Comparison of ENCODE assay signal across 8 mouse cellular contexts in the genomic region with DNA sequence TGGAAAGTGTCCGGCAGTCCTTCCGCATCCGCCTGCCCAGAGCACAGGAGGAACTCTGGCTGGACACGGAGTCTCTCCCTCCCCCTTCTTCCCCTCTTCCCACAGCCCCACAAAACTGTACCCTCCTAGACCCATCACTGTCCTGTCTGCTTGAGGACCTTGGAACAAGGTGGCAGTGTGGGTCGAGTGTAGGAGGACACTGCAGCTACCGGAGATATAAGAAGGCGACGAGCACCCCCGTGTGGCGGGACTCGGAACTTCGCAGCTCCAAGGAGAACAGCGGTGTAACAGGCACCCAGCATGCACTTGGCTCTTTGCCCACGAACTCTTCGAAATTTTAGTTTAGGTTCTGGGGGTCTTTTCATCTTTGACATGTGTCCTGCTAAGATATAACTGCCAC. TPM values are rescaled to one million over a fixed set of nuclear protein-coding genes. Genes with fewer than 3 reads are reported as not detected.
DNase-seq lines count a peak whose midpoint lies in the region; ATAC-seq lines count a peak whose summit lies in the region.

No protein-coding gene starts in this region.

- no peaks in the 10 kb centered on the region for H3K36me3 ChIP-seq in heart, embryonic 14.5 days (ENCODE audit: control insufficient read depth, insufficient read depth, low read length)
- H3K36me3 ChIP-seq in liver, embryonic 13.5 days, result no peaks in the 10 kb centered on the region
- no peaks in the 10 kb centered on the region for H3K36me3 ChIP-seq in stomach, embryonic 14.5 days (ENCODE audit: control insufficient read depth, insufficient read depth, low read length)

- peak; percentile 86 for ATAC-seq in erythroid progenitor cell, adult 5-6 weeks (replicated peaks; ENCODE audit: low FRiP score, poor library complexity, severe bottlenecking)
- peak; percentile 59 for ATAC-seq in heart, embryonic 14.5 days (ENCODE audit: insufficient number of reproducible peaks, insufficient read depth, low FRiP score, low read depth)
- peak; percentile 65 for ATAC-seq in liver, embryonic 13.5 days (ENCODE audit: low read depth)
- peak; percentile 61; the same call in 1 of the 2 replicates for ATAC-seq in stomach, embryonic 14.5 days (ENCODE audit: insufficient number of reproducible peaks, insufficient read depth, low FRiP score, low read depth)

- no peaks in the 10 kb centered on the region; the same call in 1 of the 2 replicates for H3K27me3 ChIP-seq in heart, embryonic 14.5 days (ENCODE audit: control insufficient read depth, insufficient read depth, low read length)
- peaks cover 44% of the 10 kb centered on the region for H3K27me3 ChIP-seq in liver, embryonic 13.5 days
- H3K27me3 ChIP-seq in stomach, embryonic 14.5 days (ENCODE audit: control insufficient read depth, insufficient read depth, low read length), result no peaks in the 10 kb centered on the region

- peak; percentile 82 for DNase-seq in CD4-positive helper T cell, adult 2 months (ENCODE audit: low read depth, low spot score)
- peak; percentile 93 for DNase-seq in kidney, postnatal 10 days
- DNase-seq in liver, embryonic 13.5 days, result peak; percentile 79
- DNase-seq in natural killer cell, adult 2 months (ENCODE audit: low spot score in 2 of 2), result peak; percentile 73 to 81

- peak overlapping the region; percentile 41 for H3K4me3 ChIP-seq in brown adipose tissue, adult 24 weeks (ENCODE audit: insufficient read depth, low read depth, low read length)
- H3K4me3 ChIP-seq in heart, embryonic 14.5 days (ENCODE audit: control insufficient read depth in 1 of 2, insufficient read depth in 1 of 2, low read depth in 1 of 2, low read length in 2 of 2), result peak overlapping the region in 1 of 2 experiments; percentile 27; a peak in 2 of 4 replicates
- no peak overlapping the region; the same call in 1 of the 2 replicates for H3K4me3 ChIP-seq in liver, embryonic 13.5 days (replicated peaks)
- 0 out of 2 replicates have a peak overlapping the region, but pooled peaks have one; percentile 3 for H3K4me3 ChIP-seq in stomach, embryonic 14.5 days (ENCODE audit: low read depth, low read length)

- WGBS in heart, embryonic 14.5 days, result 12% methylated on average over 15 of the region's 15 CpGs
- 8% methylated on average over 15 of the region's 15 CpGs for WGBS in liver, embryonic 13.5 days (ENCODE audit: insufficient replicate concordance)
- WGBS in stomach, embryonic 14.5 days, result 13% methylated on average over 15 of the region's 15 CpGs

- peak overlapping the region; percentile 56 for H3K4me2 ChIP-seq in heart, embryonic 14.5 days (ENCODE audit: low read length)
- peak overlapping the region; percentile 41 for H3K4me2 ChIP-seq in liver, embryonic 13.5 days
- H3K4me2 ChIP-seq in stomach, embryonic 14.5 days (replicated peaks; ENCODE audit: low read depth, low read length), result peak overlapping the region; percentile 30

- no peaks in the 10 kb centered on the region for H3K9me3 ChIP-seq in heart, embryonic 14.5 days (ENCODE audit: control insufficient read depth, low read length)
- no peaks in the 10 kb centered on the region for H3K9me3 ChIP-seq in liver, embryonic 13.5 days (replicated peaks)
- H3K9me3 ChIP-seq in stomach, embryonic 14.5 days (ENCODE audit: control insufficient read depth, low read depth, low read length), result no peaks in the 10 kb centered on the region

- no peak overlapping the region for H3K27ac ChIP-seq in brown adipose tissue, adult 24 weeks (replicated peaks; ENCODE audit: low read depth, low read length)
- H3K27ac ChIP-seq in heart, embryonic 14.5 days (replicated peaks in 1 of 2; ENCODE audit: control insufficient read depth in 1 of 2, insufficient read depth in 1 of 2, low read depth in 2 of 2, low read length in 2 of 2), result 0 out of 4 replicates have a peak overlapping the region, but pooled peaks of 1 of the 2 experiments have one; percentile 40
- H3K27ac ChIP-seq in liver, embryonic 13.5 days, result no peak overlapping the region
- H3K27ac ChIP-seq in stomach, embryonic 14.5 days (ENCODE audit: low read length), result no peak overlapping the region

- H3K9ac ChIP-seq in heart, embryonic 14.5 days (ENCODE audit: low read length), result no peak overlapping the region
- peak overlapping the region; percentile 7; the same call in 1 of the 2 replicates for H3K9ac ChIP-seq in liver, embryonic 13.5 days
- H3K9ac ChIP-seq in stomach, embryonic 14.5 days (replicated peaks; ENCODE audit: low read depth, low read length), result no peak overlapping the region

- no peaks in the 10 kb centered on the region for H3K4me1 ChIP-seq in brown adipose tissue, adult 24 weeks (ENCODE audit: control insufficient read depth, insufficient read depth, insufficient read length, low read length)
- peaks cover 3 to 4% of the 10 kb centered on the region in 2 experiments; a peak in 3 of 4 replicates for H3K4me1 ChIP-seq in heart, embryonic 14.5 days (ENCODE audit: control insufficient read depth in 2 of 2, insufficient read depth in 2 of 2, low read length in 2 of 2)
- H3K4me1 ChIP-seq in liver, embryonic 13.5 days (replicated peaks), result peaks cover 7% of the 10 kb centered on the region
- H3K4me1 ChIP-seq in stomach, embryonic 14.5 days (ENCODE audit: control insufficient read depth, insufficient read depth, low read length), result 0 out of 2 replicates have a peak, but pooled peaks cover 5% of the 10 kb centered on the region

RNA-seq across cellular contexts. Expression of a gene that starts 23.0 kb away (rescaled TPM):
- 3.4 and 5.6 TPM in 2 replicates for polyA plus RNA-seq in brown adipose tissue, adult 24 weeks (2012; ENCODE audit: insufficient read depth, insufficient read length, missing spikeins)
- 0.72 and 2.1 TPM in 2 replicates for total RNA-seq in erythroid progenitor cell, adult 5-6 weeks (2015; ENCODE audit: low replicate concordance)
- 0.26 TPM in 1 of 2 replicates, not detected in the other for total RNA-seq in erythroid progenitor cell, adult 5-6 weeks (2017; ENCODE audit: low replicate concordance)
- 12.6 and 13.3 TPM in 2 replicates for polyA plus RNA-seq in heart, embryonic 14.5 days (2014; fragmentation: Nextera tagmentation; extraction: Ambion mirVana)
- 0.84 and 1.1 TPM in 2 replicates for polyA plus RNA-seq in liver, embryonic 13.5 days (2015; fragmentation: Nextera tagmentation; extraction: Ambion mirVana)
- 31.7 and 34.6 TPM in 2 replicates for polyA plus RNA-seq in stomach, embryonic 14.5 days (2014; fragmentation: Nextera tagmentation; extraction: Ambion mirVana)

RNA-seq across cellular contexts. Expression of a gene that starts 24.7 kb away (rescaled TPM):
- polyA plus RNA-seq in brown adipose tissue, adult 24 weeks (2012; ENCODE audit: insufficient read depth, insufficient read length, missing spikeins), result not detected in 2 replicates
- total RNA-seq in erythroid progenitor cell, adult 5-6 weeks (2015; ENCODE audit: low replicate concordance), result 4.2 TPM in 1 of 2 replicates, not detected in the other
- 9.9 TPM in 1 of 2 replicates, not detected in the other for total RNA-seq in erythroid progenitor cell, adult 5-6 weeks (2017; ENCODE audit: low replicate concordance)
- 1.2 and 2.5 TPM in 2 replicates for polyA plus RNA-seq in heart, embryonic 14.5 days (2014; fragmentation: Nextera tagmentation; extraction: Ambion mirVana)
- 5.6 and 6.1 TPM in 2 replicates for polyA plus RNA-seq in liver, embryonic 13.5 days (2015; fragmentation: Nextera tagmentation; extraction: Ambion mirVana)
- 1.0 TPM in 1 of 2 replicates, not detected in the other for polyA plus RNA-seq in stomach, embryonic 14.5 days (2014; fragmentation: Nextera tagmentation; extraction: Ambion mirVana)

RNA-seq across cellular contexts. Expression of a gene that starts 28.3 kb away (rescaled TPM):
- polyA plus RNA-seq in brown adipose tissue, adult 24 weeks (2012; ENCODE audit: insufficient read depth, insufficient read length, missing spikeins), result 532 and 3,024 TPM in 2 replicates
- total RNA-seq in erythroid progenitor cell, adult 5-6 weeks (2015; ENCODE audit: low replicate concordance), result 80,494 and 89,325 TPM in 2 replicates
- total RNA-seq in erythroid progenitor cell, adult 5-6 weeks (2017; ENCODE audit: low replicate concordance), result 96,767 and 123,026 TPM in 2 replicates
- 18,791 and 33,479 TPM in 2 replicates for polyA plus RNA-seq in heart, embryonic 14.5 days (2014; fragmentation: Nextera tagmentation; extraction: Ambion mirVana)
- 140,141 and 155,581 TPM in 2 replicates for polyA plus RNA-seq in liver, embryonic 13.5 days (2015; fragmentation: Nextera tagmentation; extraction: Ambion mirVana)
- 6,035 and 6,415 TPM in 2 replicates for polyA plus RNA-seq in stomach, embryonic 14.5 days (2014; fragmentation: Nextera tagmentation; extraction: Ambion mirVana)

RNA-seq across cellular contexts. Expression of a gene that starts 37.8 kb away (rescaled TPM):
- not detected in 2 replicates for polyA plus RNA-seq in brown adipose tissue, adult 24 weeks (2012; ENCODE audit: insufficient read depth, insufficient read length, missing spikeins)
- 247 and 301 TPM in 2 replicates for total RNA-seq in erythroid progenitor cell, adult 5-6 weeks (2015; ENCODE audit: low replicate concordance)
- 56.8 and 86.4 TPM in 2 replicates for total RNA-seq in erythroid progenitor cell, adult 5-6 weeks (2017; ENCODE audit: low replicate concordance)
- 1.5 and 2.1 TPM in 2 replicates for polyA plus RNA-seq in heart, embryonic 14.5 days (2014; fragmentation: Nextera tagmentation; extraction: Ambion mirVana)
- 111 and 141 TPM in 2 replicates for polyA plus RNA-seq in liver, embryonic 13.5 days (2015; fragmentation: Nextera tagmentation; extraction: Ambion mirVana)
- 0.71 TPM in 1 of 2 replicates, not detected in the other for polyA plus RNA-seq in stomach, embryonic 14.5 days (2014; fragmentation: Nextera tagmentation; extraction: Ambion mirVana)

RNA-seq across cellular contexts. Expression of a gene that starts 41.3 kb away (rescaled TPM):
- 66.6 and 483 TPM in 2 replicates for polyA plus RNA-seq in brown adipose tissue, adult 24 weeks (2012; ENCODE audit: insufficient read depth, insufficient read length, missing spikeins)
- 47,098 and 48,818 TPM in 2 replicates for total RNA-seq in erythroid progenitor cell, adult 5-6 weeks (2015; ENCODE audit: low replicate concordance)
- 9,652 and 12,236 TPM in 2 replicates for total RNA-seq in erythroid progenitor cell, adult 5-6 weeks (2017; ENCODE audit: low replicate concordance)
- 7,195 and 12,752 TPM in 2 replicates for polyA plus RNA-seq in heart, embryonic 14.5 days (2014; fragmentation: Nextera tagmentation; extraction: Ambion mirVana)
- polyA plus RNA-seq in liver, embryonic 13.5 days (2015; fragmentation: Nextera tagmentation; extraction: Ambion mirVana), result 56,818 and 64,288 TPM in 2 replicates
- polyA plus RNA-seq in stomach, embryonic 14.5 days (2014; fragmentation: Nextera tagmentation; extraction: Ambion mirVana), result 2,281 and 2,565 TPM in 2 replicates
